Mouse (Mus musculus) kidney, adult 8-10 months (tissue): ENCODE results near the gene C130026I21Rik.
"Not testable (repeated sequence)": the region's sequence is repeated elsewhere in the genome, so short reads cannot be mapped to it uniquely, and the experiment has no call there.

ENCODE experiments used
- DNase-seq, 2 experiments: peaks; one replicate each; pipeline ENCODE4 v3.0.0; 2022

The C130026I21Rik gene

GRCm38 (mm10) chr1:85011933-85012332 is 258.4 kb downstream of the C130026I21Rik start:
- DNase-seq: not testable (repeated sequence)

GRCm38 (mm10) chr1:85010947-85011346 is 259.4 kb downstream of the C130026I21Rik start:
- not testable (repeated sequence) for DNase-seq

- DNase-seq: not testable (repeated sequence)
Measured at GRCm38 (mm10) chr1:85007737-85008136, 262.6 kb downstream of the C130026I21Rik start.

- DNase-seq: not testable (repeated sequence)
Measured at GRCm38 (mm10) chr1:84999241-84999640, 271.1 kb downstream of the C130026I21Rik start.

GRCm38 (mm10) chr1:84996305-84996704 is 274.1 kb downstream of the C130026I21Rik start:
- not testable (repeated sequence) for DNase-seq

GRCm38 (mm10) chr1:84994461-84994860 is 275.9 kb downstream of the C130026I21Rik start:
- DNase-seq: not testable (repeated sequence)

- not testable (repeated sequence) for DNase-seq
Measured at GRCm38 (mm10) chr1:84993688-84994319, 276.6 kb downstream of the C130026I21Rik start.

- DNase-seq: not testable (repeated sequence)
Measured at GRCm38 (mm10) chr1:84993235-84993634, 277.1 kb downstream of the C130026I21Rik start.

- not testable (repeated sequence) for DNase-seq
Measured at GRCm38 (mm10) chr1:84992827-84993226, 277.5 kb downstream of the C130026I21Rik start.

GRCm38 (mm10) chr1:84989044-84989443 is 281.3 kb downstream of the C130026I21Rik start:
- not testable (repeated sequence) for DNase-seq

GRCm38 (mm10) chr1:84987729-84988128 is 282.6 kb downstream of the C130026I21Rik start:
- DNase-seq: not testable (repeated sequence)

GRCm38 (mm10) chr1:84961779-84962178 is 308.6 kb downstream of the C130026I21Rik start:
- not testable (repeated sequence) for DNase-seq

GRCm38 (mm10) chr1:84957713-84958112 is 312.7 kb downstream of the C130026I21Rik start:
- not testable (repeated sequence) for DNase-seq

- not testable (repeated sequence) for DNase-seq
Measured at GRCm38 (mm10) chr1:84956771-84957170, 313.6 kb downstream of the C130026I21Rik start.

GRCm38 (mm10) chr1:84952456-84953181 is 317.7 kb downstream of the C130026I21Rik start:
- DNase-seq: peak; percentile 45 to 49

GRCm38 (mm10) chr1:84951566-84951965 is 318.8 kb downstream of the C130026I21Rik start:
- no peak for DNase-seq

- DNase-seq: peak; percentile 75 to 90
Measured at GRCm38 (mm10) chr1:84947390-84947789, 323.0 kb downstream of the C130026I21Rik start.

- DNase-seq: peak; percentile 53 to 77
Measured at GRCm38 (mm10) chr1:84945950-84946349, 324.4 kb downstream of the C130026I21Rik start.

GRCm38 (mm10) chr1:84943549-84943948 is 326.8 kb downstream of the C130026I21Rik start:
- DNase-seq: no peak
